Mouse (Mus musculus): Measurements from ENCODE around the gene Akirin2. TPM values are rescaled to one million over a fixed set of nuclear protein-coding genes. Genes with fewer than 3 reads are reported as not detected.
"Not testable (repeated sequence)": the region's sequence is repeated elsewhere in the genome, so short reads cannot be mapped to it uniquely, and the experiment has no call there.

The Akirin2 gene
- total and polyA plus RNA-seq, 2 experiments from 2014 or later: 85.7 to 103 TPM

GRCm38 (mm10) chr4:34579215-34579614, 28.5 kb downstream of the Akirin2 start:
- no peaks in the 10 kb centered on the region for H3K4me1 ChIP-seq (ENCODE audit: insufficient read depth, low read length)
- H3K36me3 ChIP-seq (ENCODE audit: insufficient read depth, low read length): peaks cover 49% of the 10 kb centered on the region
- H3K27ac ChIP-seq (ENCODE audit: low read depth, low read length): no peak overlapping the region
- no peak overlapping the region for H3K4me3 ChIP-seq (ENCODE audit: low read depth, low read length)
- no peak for TF ChIP-seq CTCF (IDR thresholded peaks at IDR 0.05)
- no peak overlapping the region for H3K9ac ChIP-seq (replicated peaks; ENCODE audit: low read length, poor library complexity, severe bottlenecking)
- DNase-seq (ENCODE audit: low spot score): no peak
- 81% methylated on average over 1 of the region's 1 CpGs for WGBS
- no peak for ATAC-seq (ENCODE audit: low FRiP score)
- no peaks in the 10 kb centered on the region for H3K9me3 ChIP-seq (ENCODE audit: low read length)
- no peak overlapping the region for H3K4me2 ChIP-seq (ENCODE audit: low read depth, low read length, poor library complexity, severe bottlenecking)
- H3K27me3 ChIP-seq (ENCODE audit: insufficient read depth, low read length): no peaks in the 10 kb centered on the region

- not testable (repeated sequence) for H3K9ac ChIP-seq (replicated peaks; ENCODE audit: low read length, poor library complexity, severe bottlenecking); H3K4me2 ChIP-seq (ENCODE audit: low read depth, low read length, poor library complexity, severe bottlenecking); H3K27me3 ChIP-seq (ENCODE audit: insufficient read depth, low read length); H3K9me3 ChIP-seq (ENCODE audit: low read length); ATAC-seq (ENCODE audit: low FRiP score); DNase-seq (ENCODE audit: low spot score); H3K27ac ChIP-seq (ENCODE audit: low read depth, low read length); H3K4me3 ChIP-seq (ENCODE audit: low read depth, low read length); H3K4me1 ChIP-seq (ENCODE audit: insufficient read depth, low read length)
- 65% methylated on average over 1 of the region's 1 CpGs for WGBS
- peaks cover 39% of the 10 kb centered on the region for H3K36me3 ChIP-seq (ENCODE audit: insufficient read depth, low read length)
These were observed 30.8 kb downstream of the Akirin2 start for GRCm38 (mm10) chr4:34581489-34581888.

- DNase-seq (ENCODE audit: low spot score): no peak
- no peaks in the 10 kb centered on the region for H3K4me1 ChIP-seq (ENCODE audit: insufficient read depth, low read length)
- H3K4me3 ChIP-seq (ENCODE audit: low read depth, low read length): no peak overlapping the region
- no peak overlapping the region for H3K27ac ChIP-seq (ENCODE audit: low read depth, low read length)
- no peak for TF ChIP-seq CTCF (IDR thresholded peaks at IDR 0.05)
- ATAC-seq (ENCODE audit: low FRiP score): no peak
- H3K9ac ChIP-seq (replicated peaks; ENCODE audit: low read length, poor library complexity, severe bottlenecking): no peak overlapping the region
- no peak overlapping the region for H3K4me2 ChIP-seq (ENCODE audit: low read depth, low read length, poor library complexity, severe bottlenecking)
- no peaks in the 10 kb centered on the region for H3K27me3 ChIP-seq (ENCODE audit: insufficient read depth, low read length)
- WGBS: 45% methylated on average over 7 of the region's 7 CpGs
- peaks cover 34% of the 10 kb centered on the region for H3K36me3 ChIP-seq (ENCODE audit: insufficient read depth, low read length)
- H3K9me3 ChIP-seq (ENCODE audit: low read length): no peaks in the 10 kb centered on the region
These were observed 31.3 kb downstream of the Akirin2 start for GRCm38 (mm10) chr4:34581990-34582389.

DNA sequence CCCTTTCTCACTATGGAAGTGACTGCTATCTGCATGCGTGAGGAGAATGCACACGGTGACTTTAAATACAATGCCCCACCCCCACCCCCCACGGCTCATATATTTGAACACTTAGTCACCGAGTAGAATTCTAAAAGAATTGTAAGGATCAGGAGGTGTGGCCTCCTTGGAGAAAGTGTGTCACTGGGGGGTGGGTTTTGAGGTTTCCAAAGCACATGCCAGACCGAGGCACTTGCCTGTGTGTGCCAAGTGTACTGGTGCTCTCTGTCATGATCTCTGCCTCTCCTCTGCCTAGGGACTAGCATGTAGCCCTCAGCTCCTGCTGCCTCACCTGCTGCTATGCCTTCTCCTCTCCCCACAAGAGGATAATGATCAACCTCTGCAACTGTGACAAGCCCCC, 31.7 kb downstream of the Akirin2 start:
- ATAC-seq (ENCODE audit: low FRiP score) (no peak), DNase-seq (ENCODE audit: low spot score) (no peak)
- no peak for TF ChIP-seq CTCF (IDR thresholded peaks at IDR 0.05)
- no peak overlapping the region for H3K4me2 ChIP-seq (ENCODE audit: low read depth, low read length, poor library complexity, severe bottlenecking)
- H3K4me1 ChIP-seq (ENCODE audit: insufficient read depth, low read length): no peaks in the 10 kb centered on the region
- no peaks in the 10 kb centered on the region for H3K27me3 ChIP-seq (ENCODE audit: insufficient read depth, low read length)
- H3K27ac ChIP-seq (ENCODE audit: low read depth, low read length): no peak overlapping the region
- 50% methylated on average over 5 of the region's 5 CpGs for WGBS
- no peak overlapping the region for H3K9ac ChIP-seq (replicated peaks; ENCODE audit: low read length, poor library complexity, severe bottlenecking)
- no peak overlapping the region for H3K4me3 ChIP-seq (ENCODE audit: low read depth, low read length)
- peaks cover 33% of the 10 kb centered on the region for H3K36me3 ChIP-seq (ENCODE audit: insufficient read depth, low read length)
- H3K9me3 ChIP-seq (ENCODE audit: low read length): no peaks in the 10 kb centered on the region

GRCm38 (mm10) chr4:34583427-34583826, 32.7 kb downstream of the Akirin2 start:
- no peak for TF ChIP-seq CTCF (IDR thresholded peaks at IDR 0.05)
- ATAC-seq (ENCODE audit: low FRiP score) (no peak), DNase-seq (ENCODE audit: low spot score) (no peak)
- H3K36me3 ChIP-seq (ENCODE audit: insufficient read depth, low read length): peaks cover 29% of the 10 kb centered on the region
- no peaks in the 10 kb centered on the region for H3K9me3 ChIP-seq (ENCODE audit: low read length)
- H3K27me3 ChIP-seq (ENCODE audit: insufficient read depth, low read length): no peaks in the 10 kb centered on the region
- no peak overlapping the region for H3K9ac ChIP-seq (replicated peaks; ENCODE audit: low read length, poor library complexity, severe bottlenecking)
- H3K27ac ChIP-seq (ENCODE audit: low read depth, low read length): no peak overlapping the region
- no peaks in the 10 kb centered on the region for H3K4me1 ChIP-seq (ENCODE audit: insufficient read depth, low read length)
- H3K4me3 ChIP-seq (ENCODE audit: low read depth, low read length): no peak overlapping the region
- no peak overlapping the region for H3K4me2 ChIP-seq (ENCODE audit: low read depth, low read length, poor library complexity, severe bottlenecking)
- 98% methylated on average over 3 of the region's 3 CpGs for WGBS

DNA sequence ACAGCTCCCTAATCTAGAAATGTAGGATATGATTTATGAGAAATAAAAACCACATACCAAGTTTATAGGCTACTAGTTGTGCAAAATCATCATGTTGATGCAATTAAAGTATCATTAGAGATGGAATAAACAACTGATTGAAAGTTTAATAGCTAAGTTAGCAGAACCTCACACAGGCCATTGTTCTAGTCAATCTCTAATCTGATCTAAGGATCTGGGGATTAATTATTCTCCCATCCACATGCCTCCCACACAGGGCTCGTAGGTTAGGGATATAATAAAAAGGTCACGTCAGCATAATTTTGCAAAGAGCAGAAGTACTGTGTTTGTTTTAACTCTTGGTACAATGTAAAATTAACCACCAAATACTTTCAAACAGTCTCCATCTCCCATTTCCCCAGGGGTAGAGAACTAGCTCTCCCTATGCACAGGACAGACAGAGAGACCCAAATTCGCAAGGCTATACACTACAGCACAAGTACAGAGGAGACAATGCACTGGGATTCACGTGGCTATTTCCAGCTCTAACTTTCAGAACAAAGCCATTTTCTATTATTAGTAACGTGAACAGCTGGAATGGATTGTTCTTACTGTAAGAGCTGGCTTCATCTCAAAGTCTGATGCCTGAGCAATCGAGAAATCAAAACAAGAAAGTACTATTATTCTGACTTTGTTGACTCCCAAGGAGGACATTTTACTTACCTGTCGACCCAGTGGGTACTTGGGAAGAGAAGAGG, 34.3 kb downstream of the Akirin2 start:
- WGBS: 86% methylated on average over 7 of the region's 7 CpGs
- ATAC-seq (ENCODE audit: low FRiP score): no peak
- H3K4me3 ChIP-seq (ENCODE audit: low read depth, low read length): no peak overlapping the region
- TF ChIP-seq CTCF (IDR thresholded peaks at IDR 0.05): no peak
- no peak overlapping the region for H3K9ac ChIP-seq (replicated peaks; ENCODE audit: low read length, poor library complexity, severe bottlenecking)
- H3K4me1 ChIP-seq (ENCODE audit: insufficient read depth, low read length): no peaks in the 10 kb centered on the region
- no peaks in the 10 kb centered on the region for H3K9me3 ChIP-seq (ENCODE audit: low read length)
- no peak overlapping the region for H3K27ac ChIP-seq (ENCODE audit: low read depth, low read length)
- H3K27me3 ChIP-seq (ENCODE audit: insufficient read depth, low read length): no peaks in the 10 kb centered on the region
- H3K36me3 ChIP-seq (ENCODE audit: insufficient read depth, low read length): peaks cover 19% of the 10 kb centered on the region
- no peak for DNase-seq (ENCODE audit: low spot score)
- no peak overlapping the region for H3K4me2 ChIP-seq (ENCODE audit: low read depth, low read length, poor library complexity, severe bottlenecking)

Measured in midbrain, postnatal 0 days (tissue).